Comparison of ENCODE assay signal across 11 mouse cellular contexts in genomic region chr17:12758701-12759455, GRCm38 (mm10). TPM values are rescaled to one million over a fixed set of nuclear protein-coding genes. Genes with fewer than 3 reads are reported as not detected.
DNase-seq lines count a peak whose midpoint lies in the region; ATAC-seq and TF ChIP-seq lines count a peak whose summit lies in the region.
"Had no signal": no experiment of that assay in that cellular context is flagged by ENCODE, and none has a peak within 500 bp of the region (broad histone marks: within the 10 kb centered on the region; RNA-seq: fewer than 3 reads in every experiment).

No protein-coding gene starts in this region.

- no peak overlapping the region for H3K4me3 ChIP-seq in lung, postnatal 0 days (ENCODE audit: low read depth, low read length)
- peak overlapping the region; percentile 6 to 22; a peak in 1 of 4 replicates for H3K4me3 ChIP-seq in heart, embryonic 14.5 days (ENCODE audit: control insufficient read depth in 1 of 2, insufficient read depth in 1 of 2, low read depth in 1 of 2, low read length in 2 of 2)
- no peak overlapping the region for H3K4me3 ChIP-seq in stomach, postnatal 0 days (ENCODE audit: low read depth, low read length)
- H3K4me3 ChIP-seq: midbrain, embryonic 13.5 days had no signal

- no peak for TF ChIP-seq EP300 in lung, postnatal 0 days (IDR thresholded peaks at IDR 0.05)
- TF ChIP-seq EP300 in stomach, postnatal 0 days (optimal IDR thresholded peaks at IDR 0.05): no peak

- no peak overlapping the region for H3K9ac ChIP-seq in lung, postnatal 0 days (replicated peaks; ENCODE audit: low read depth)
- peak overlapping the region; percentile 70 for H3K9ac ChIP-seq in heart, embryonic 14.5 days (ENCODE audit: low read length)
- peak overlapping the region; percentile 13; the same call in 1 of the 2 replicates for H3K9ac ChIP-seq in stomach, postnatal 0 days (ENCODE audit: low read length)
- H3K9ac ChIP-seq: midbrain, embryonic 13.5 days had no signal

- no peaks in the 10 kb centered on the region for H3K9me3 ChIP-seq in lung, postnatal 0 days (ENCODE audit: low read length)
- no peaks in the 10 kb centered on the region for H3K9me3 ChIP-seq in heart, embryonic 14.5 days (ENCODE audit: control insufficient read depth, low read length)
- H3K9me3 ChIP-seq in stomach, postnatal 0 days (ENCODE audit: control insufficient read depth, low read length): no peaks in the 10 kb centered on the region
- H3K9me3 ChIP-seq: midbrain, embryonic 13.5 days had no signal

- intact Hi-C loops in heart, postnatal 25 days (cut with DNase I): loop anchor here (2.0 kb wide), 1 partner anchor 34 kb away; no protein-coding TSS in a partner anchor

- H3K27me3 ChIP-seq in lung, postnatal 0 days (replicated peaks; ENCODE audit: insufficient read depth, low read length): no peaks in the 10 kb centered on the region
- no peaks in the 10 kb centered on the region for H3K27me3 ChIP-seq in heart, embryonic 14.5 days (ENCODE audit: control insufficient read depth, insufficient read depth, low read length)
- no peaks in the 10 kb centered on the region for H3K27me3 ChIP-seq in stomach, postnatal 0 days (ENCODE audit: control insufficient read depth, insufficient read depth, low read length)
- H3K27me3 ChIP-seq: midbrain, embryonic 13.5 days had no signal

- H3K27ac ChIP-seq in lung, postnatal 0 days (ENCODE audit: low read length): peak overlapping the region; percentile 52
- peak overlapping the region; percentile 82 to 89 for H3K27ac ChIP-seq in heart, embryonic 14.5 days (replicated peaks in 1 of 2; ENCODE audit: control insufficient read depth in 1 of 2, insufficient read depth in 1 of 2, low read depth in 2 of 2, low read length in 2 of 2)
- peak overlapping the region; percentile 45; the same call in 1 of the 2 replicates for H3K27ac ChIP-seq in stomach, postnatal 0 days (replicated peaks)
- H3K27ac ChIP-seq: midbrain, embryonic 13.5 days had no signal

- H3K4me1 ChIP-seq in lung, postnatal 0 days (ENCODE audit: insufficient read depth, low read depth, low read length): peaks cover 49% of the 10 kb centered on the region
- peaks cover 52 to 88% of the 10 kb centered on the region in 2 experiments for H3K4me1 ChIP-seq in heart, embryonic 14.5 days (ENCODE audit: control insufficient read depth in 2 of 2, insufficient read depth in 2 of 2, low read length in 2 of 2)
- H3K4me1 ChIP-seq in stomach, postnatal 0 days (replicated peaks; ENCODE audit: control insufficient read depth, insufficient read depth): peaks cover 22% of the 10 kb centered on the region

- no peak for TF ChIP-seq CTCF in lung, postnatal 0 days (IDR thresholded peaks at IDR 0.05)
- TF ChIP-seq CTCF in stomach, postnatal 0 days (IDR thresholded peaks at IDR 0.05; ENCODE audit: low read depth): no peak

- peak; percentile 69 to 71 for DNase-seq in heart, adult 18-20 months
- DNase-seq in heart, postnatal 25 days (ENCODE audit: low spot score): no peak
- DNase-seq in lung, postnatal 0 days (ENCODE audit: low spot score): no peak
- DNase-seq in lung, postnatal 36 days: no peak
- DNase-seq in stomach, postnatal 0 days (ENCODE audit: low spot score): no peak
- no peak for DNase-seq in spleen, postnatal 14 days (ENCODE audit: low spot score in 2 of 2)
- DNase-seq in thymus, adult 18-20 months: no peak
- DNase-seq: retina, postnatal 1 day; thymus, adult 2 months had no signal

- H3K36me3 ChIP-seq in lung, postnatal 0 days (ENCODE audit: insufficient read depth, low read length): no peaks in the 10 kb centered on the region
- peaks cover 93% of the 10 kb centered on the region for H3K36me3 ChIP-seq in heart, embryonic 14.5 days (ENCODE audit: control insufficient read depth, insufficient read depth, low read length)
- no peaks in the 10 kb centered on the region for H3K36me3 ChIP-seq in stomach, postnatal 0 days (ENCODE audit: control insufficient read depth, insufficient read depth, low read length)
- H3K36me3 ChIP-seq: midbrain, embryonic 13.5 days had no signal

- 76% methylated on average over 12 of the region's 12 CpGs for WGBS in lung, postnatal 0 days
- 51% methylated on average over 12 of the region's 12 CpGs for WGBS in heart, embryonic 14.5 days
- 79% methylated on average over 12 of the region's 12 CpGs for WGBS in stomach, postnatal 0 days

- ATAC-seq in lung, postnatal 0 days: no peak
- no peak for ATAC-seq in heart, embryonic 14.5 days (ENCODE audit: insufficient number of reproducible peaks, insufficient read depth, low FRiP score, low read depth)
- no peak for ATAC-seq in stomach, postnatal 0 days (ENCODE audit: low FRiP score, low TSS enrichment)
- ATAC-seq: midbrain, embryonic 13.5 days had no signal

- no peak overlapping the region for H3K4me2 ChIP-seq in lung, postnatal 0 days (replicated peaks; ENCODE audit: low read depth, low read length)
- peak overlapping the region; percentile 67 for H3K4me2 ChIP-seq in heart, embryonic 14.5 days (ENCODE audit: low read length)
- no peak overlapping the region for H3K4me2 ChIP-seq in stomach, postnatal 0 days (replicated peaks; ENCODE audit: low read depth)
- H3K4me2 ChIP-seq: midbrain, embryonic 13.5 days had no signal

RNA-seq across cellular contexts. Expression of gene Igf2r, which starts 10.6 kb away (rescaled TPM):
- 100 to 1,000 TPM; 111 to 115 TPM for total RNA-seq in heart, adult 18-20 months (2021)
- 100 to 1,000 TPM in 1 of 2 experiments, 10 to 100 TPM in 1; 99.0 to 108 TPM for total RNA-seq in heart, postnatal 25 days (2021)
- polyA plus RNA-seq in lung, postnatal 0 days (2015; fragmentation: Nextera tagmentation; extraction: Ambion mirVana): 26.7 and 27.9 TPM in 2 replicates
- 196 and 201 TPM in 2 replicates for polyA plus RNA-seq in heart, embryonic 14.5 days (2014; fragmentation: Nextera tagmentation; extraction: Ambion mirVana)
- 9.4 and 9.6 TPM in 2 replicates for polyA plus RNA-seq in stomach, postnatal 0 days (2015; fragmentation: Nextera tagmentation; extraction: Ambion mirVana)

Comparison
In these comparisons a context has a peak if more than half of its experiments do, and no peak if none do; other contexts are left out.
1. DNase-seq: peak in heart, adult 18-20 months (2 of 2); none in heart, postnatal 25 days (single experiment), lung, postnatal 0 days (single experiment), lung, postnatal 36 days (single experiment), stomach, postnatal 0 days (single experiment), spleen, postnatal 14 days (0 of 2) and thymus, adult 18-20 months (0 of 2).
2. H3K4me3 ChIP-seq: peak in heart, embryonic 14.5 days (2 of 2); none in lung, postnatal 0 days (single experiment) and stomach, postnatal 0 days (single experiment).
3. Peak in every context shown above with its lines, with median percentiles within 50 percentile points of each other: H3K27ac ChIP-seq.